9 mouse cellular contexts compared by ENCODE assay signal in the genomic region with DNA sequence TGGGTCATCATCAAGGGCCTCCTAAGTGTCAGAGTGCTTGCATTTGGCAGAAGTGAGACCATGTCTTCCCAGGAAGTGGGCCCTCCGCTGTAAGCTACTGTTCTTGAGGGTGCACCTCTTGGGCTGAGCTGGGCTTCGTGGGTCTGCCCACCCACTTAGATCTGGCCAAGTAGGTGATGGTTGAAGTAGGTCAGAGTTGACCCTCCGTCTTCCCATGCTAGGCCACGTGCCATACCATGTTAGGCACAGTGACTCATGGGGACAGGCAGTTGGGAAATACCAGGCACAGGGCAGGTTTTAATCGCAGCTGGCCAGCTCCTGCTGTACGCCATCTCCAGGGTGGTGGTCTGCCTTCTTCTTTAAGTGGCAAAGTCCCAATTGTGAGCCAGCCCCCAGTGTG. TPM values are rescaled to one million over a fixed set of nuclear protein-coding genes. Genes with fewer than 3 reads are reported as not detected.
DNase-seq lines count a peak whose midpoint lies in the region; ATAC-seq and TF ChIP-seq lines count a peak whose summit lies in the region.
"Had no signal": no experiment of that assay in that cellular context is flagged by ENCODE, and none has a peak within 500 bp of the region (broad histone marks: within the 10 kb centered on the region; RNA-seq: fewer than 3 reads in every experiment).

No protein-coding gene starts in this region.

- intact Hi-C loops in heart, postnatal 10 days (cut with DNase I) = no loop called here
- intact Hi-C loops in left cerebral cortex, postnatal 14 days (cut with DNase I) = no loop called here

- no peak overlapping the region for H3K4me2 ChIP-seq in hindbrain, postnatal 0 days (ENCODE audit: low read depth, low read length)

- H3K4me1 ChIP-seq in hindbrain, embryonic 10.5 days (replicated peaks) = peaks cover 45% of the 10 kb centered on the region
- 0 out of 2 replicates have a peak, but pooled peaks cover 8% of the 10 kb centered on the region for H3K4me1 ChIP-seq in hindbrain, postnatal 0 days (ENCODE audit: insufficient read depth, low read length)

- H3K4me3 ChIP-seq in hindbrain, embryonic 10.5 days = peak overlapping the region; percentile 80; the same call in 1 of the 2 replicates
- H3K4me3 ChIP-seq in hindbrain, postnatal 0 days (ENCODE audit: low read length) = no peak overlapping the region

- TF ChIP-seq CTCF in hindbrain, postnatal 0 days (IDR thresholded peaks at IDR 0.05; ENCODE audit: low read depth) = no peak

- peaks cover 52% of the 10 kb centered on the region for H3K27me3 ChIP-seq in hindbrain, embryonic 10.5 days (ENCODE audit: insufficient read depth, poor library complexity, severe bottlenecking)
- H3K27me3 ChIP-seq in hindbrain, postnatal 0 days (ENCODE audit: insufficient read depth, low read length) = peaks cover 10% of the 10 kb centered on the region

- no peak overlapping the region for H3K27ac ChIP-seq in hindbrain, embryonic 10.5 days
- H3K27ac ChIP-seq in hindbrain, postnatal 0 days = no peak overlapping the region
- H3K27ac ChIP-seq: limb, embryonic 12.5 days had no signal

- 88% methylated on average over 6 of the region's 6 CpGs for WGBS in hindbrain, embryonic 10.5 days
- 90% methylated on average over 6 of the region's 6 CpGs for WGBS in hindbrain, postnatal 0 days

- no peak overlapping the region for H3K9ac ChIP-seq in hindbrain, postnatal 0 days (replicated peaks; ENCODE audit: low read length)

- peaks cover 29% of the 10 kb centered on the region for H3K36me3 ChIP-seq in hindbrain, embryonic 10.5 days
- peaks cover 10% of the 10 kb centered on the region for H3K36me3 ChIP-seq in hindbrain, postnatal 0 days (ENCODE audit: insufficient read depth, low read length)

- no peaks in the 10 kb centered on the region for H3K9me3 ChIP-seq in hindbrain, embryonic 10.5 days
- no peaks in the 10 kb centered on the region for H3K9me3 ChIP-seq in hindbrain, postnatal 0 days (ENCODE audit: low read length)
- H3K9me3 ChIP-seq: limb, embryonic 12.5 days had no signal

- no peak for ATAC-seq in hindbrain, postnatal 0 days

- DNase-seq in hindbrain, embryonic 10.5 days (ENCODE audit: low spot score) = no peak
- DNase-seq in hindbrain, postnatal 0 days (ENCODE audit: low spot score) = no peak
- DNase-seq in urinary bladder, adult 2 months (ENCODE audit: low spot score) = peak; percentile 30
- DNase-seq in urinary bladder, postnatal 25 days (ENCODE audit: low spot score) = no peak
- DNase-seq in heart, postnatal 10 days = peak; percentile 65 to 69
- DNase-seq in left cerebral cortex, postnatal 14 days (ENCODE audit: low spot score in 2 of 2) = no peak
- DNase-seq in embryo, embryonic 9.5 days (ENCODE audit: extremely low spot score) = no peak
- no peak for DNase-seq in spleen, postnatal 4 days (ENCODE audit: low spot score in 2 of 2)

RNA-seq across cellular contexts. Expression of gene Pnpla2, which starts 1.7 kb away (rescaled TPM):
- 19.3 and 20.3 TPM in 2 replicates for polyA plus RNA-seq in hindbrain, embryonic 10.5 days (2016; fragmentation: Nextera tagmentation; extraction: Ambion mirVana)
- total RNA-seq in hindbrain, postnatal 0 days (2014; rRNA removed) = 8.5 and 10.0 TPM in 2 replicates
- polyA plus RNA-seq in hindbrain, postnatal 0 days (2015; fragmentation: Nextera tagmentation; extraction: Ambion mirVana) = 20.0 and 22.4 TPM in 2 replicates
- polyA plus RNA-seq in urinary bladder, adult 2 months (2012; rRNA removed) = 108 and 133 TPM in 2 replicates
- total RNA-seq in heart, postnatal 10 days (2021) = 100 to 1,000 TPM; 244 to 353 TPM
- 10 to 100 TPM; 22.9 to 28.8 TPM for total RNA-seq in left cerebral cortex, postnatal 14 days (2021)

RNA-seq across cellular contexts. Expression of gene Cracr2b, which starts 4.2 kb away (rescaled TPM):
- polyA plus RNA-seq in hindbrain, embryonic 10.5 days (2016; fragmentation: Nextera tagmentation; extraction: Ambion mirVana) = 8.1 and 9.1 TPM in 2 replicates
- total RNA-seq in hindbrain, postnatal 0 days (2014; rRNA removed) = 2.1 and 5.0 TPM in 2 replicates
- 6.7 and 9.1 TPM in 2 replicates for polyA plus RNA-seq in hindbrain, postnatal 0 days (2015; fragmentation: Nextera tagmentation; extraction: Ambion mirVana)
- polyA plus RNA-seq in urinary bladder, adult 2 months (2012; rRNA removed) = 24.0 and 25.8 TPM in 2 replicates
- total RNA-seq in heart, postnatal 10 days (2021) = 10 to 100 TPM; 23.2 to 26.1 TPM
- 1 to 10 TPM; 5.3 to 5.6 TPM for total RNA-seq in left cerebral cortex, postnatal 14 days (2021)

RNA-seq across cellular contexts. Expression of gene Rplp2, which starts 9.6 kb away (rescaled TPM):
- polyA plus RNA-seq in hindbrain, embryonic 10.5 days (2016; fragmentation: Nextera tagmentation; extraction: Ambion mirVana) = 1,010 and 1,127 TPM in 2 replicates
- total RNA-seq in hindbrain, postnatal 0 days (2014; rRNA removed) = 179 and 249 TPM in 2 replicates
- polyA plus RNA-seq in hindbrain, postnatal 0 days (2015; fragmentation: Nextera tagmentation; extraction: Ambion mirVana) = 839 and 863 TPM in 2 replicates
- polyA plus RNA-seq in urinary bladder, adult 2 months (2012; rRNA removed) = 1,171 and 1,507 TPM in 2 replicates
- 1,000 to 10,000 TPM; 1,065 to 1,124 TPM for total RNA-seq in heart, postnatal 10 days (2021)
- 100 to 1,000 TPM; 572 to 599 TPM for total RNA-seq in left cerebral cortex, postnatal 14 days (2021)

RNA-seq across cellular contexts. Expression of gene Cd151, which starts 10.5 kb away (rescaled TPM):
- polyA plus RNA-seq in hindbrain, embryonic 10.5 days (2016; fragmentation: Nextera tagmentation; extraction: Ambion mirVana) = 26.0 and 29.7 TPM in 2 replicates
- total RNA-seq in hindbrain, postnatal 0 days (2014; rRNA removed) = 62.6 and 79.4 TPM in 2 replicates
- polyA plus RNA-seq in hindbrain, postnatal 0 days (2015; fragmentation: Nextera tagmentation; extraction: Ambion mirVana) = 16.1 and 18.5 TPM in 2 replicates
- polyA plus RNA-seq in urinary bladder, adult 2 months (2012; rRNA removed) = 280 and 288 TPM in 2 replicates
- 100 to 1,000 TPM; 297 to 312 TPM for total RNA-seq in heart, postnatal 10 days (2021)
- 10 to 100 TPM; 27.5 to 33.8 TPM for total RNA-seq in left cerebral cortex, postnatal 14 days (2021)

RNA-seq across cellular contexts. Expression of gene Pidd1, which starts 12.9 kb away (rescaled TPM):
- 21.0 and 23.2 TPM in 2 replicates for polyA plus RNA-seq in hindbrain, embryonic 10.5 days (2016; fragmentation: Nextera tagmentation; extraction: Ambion mirVana)
- total RNA-seq in hindbrain, postnatal 0 days (2014; rRNA removed) = 3.6 and 4.6 TPM in 2 replicates
- 2.4 and 2.5 TPM in 2 replicates for polyA plus RNA-seq in hindbrain, postnatal 0 days (2015; fragmentation: Nextera tagmentation; extraction: Ambion mirVana)
- polyA plus RNA-seq in urinary bladder, adult 2 months (2012; rRNA removed) = 4.7 and 4.8 TPM in 2 replicates
- 1 to 10 TPM; 2.3 to 3.5 TPM for total RNA-seq in heart, postnatal 10 days (2021)
- total RNA-seq in left cerebral cortex, postnatal 14 days (2021) = 1 to 10 TPM; 1.2 to 2.4 TPM

Comparison
In these comparisons a context has a peak if more than half of its experiments do, and no peak if none do; other contexts are left out.
1. DNase-seq: peak in urinary bladder, adult 2 months (single experiment) and heart, postnatal 10 days (2 of 2); none in hindbrain, embryonic 10.5 days (single experiment), hindbrain, postnatal 0 days (single experiment), urinary bladder, postnatal 25 days (single experiment), left cerebral cortex, postnatal 14 days (0 of 2), embryo, embryonic 9.5 days (single experiment) and spleen, postnatal 4 days (0 of 2).
2. RNA of gene Pnpla2, which starts 1.7 kb away (total RNA-seq): 244 to 353 TPM in heart, postnatal 10 days; 22.9 to 28.8 TPM in left cerebral cortex, postnatal 14 days and 8.5 to 10.0 TPM in hindbrain, postnatal 0 days; every median in the first group is over 4 times any median in the second.